Comparison of ENCODE assay signal across 1 mouse cellular context in the genomic region with DNA sequence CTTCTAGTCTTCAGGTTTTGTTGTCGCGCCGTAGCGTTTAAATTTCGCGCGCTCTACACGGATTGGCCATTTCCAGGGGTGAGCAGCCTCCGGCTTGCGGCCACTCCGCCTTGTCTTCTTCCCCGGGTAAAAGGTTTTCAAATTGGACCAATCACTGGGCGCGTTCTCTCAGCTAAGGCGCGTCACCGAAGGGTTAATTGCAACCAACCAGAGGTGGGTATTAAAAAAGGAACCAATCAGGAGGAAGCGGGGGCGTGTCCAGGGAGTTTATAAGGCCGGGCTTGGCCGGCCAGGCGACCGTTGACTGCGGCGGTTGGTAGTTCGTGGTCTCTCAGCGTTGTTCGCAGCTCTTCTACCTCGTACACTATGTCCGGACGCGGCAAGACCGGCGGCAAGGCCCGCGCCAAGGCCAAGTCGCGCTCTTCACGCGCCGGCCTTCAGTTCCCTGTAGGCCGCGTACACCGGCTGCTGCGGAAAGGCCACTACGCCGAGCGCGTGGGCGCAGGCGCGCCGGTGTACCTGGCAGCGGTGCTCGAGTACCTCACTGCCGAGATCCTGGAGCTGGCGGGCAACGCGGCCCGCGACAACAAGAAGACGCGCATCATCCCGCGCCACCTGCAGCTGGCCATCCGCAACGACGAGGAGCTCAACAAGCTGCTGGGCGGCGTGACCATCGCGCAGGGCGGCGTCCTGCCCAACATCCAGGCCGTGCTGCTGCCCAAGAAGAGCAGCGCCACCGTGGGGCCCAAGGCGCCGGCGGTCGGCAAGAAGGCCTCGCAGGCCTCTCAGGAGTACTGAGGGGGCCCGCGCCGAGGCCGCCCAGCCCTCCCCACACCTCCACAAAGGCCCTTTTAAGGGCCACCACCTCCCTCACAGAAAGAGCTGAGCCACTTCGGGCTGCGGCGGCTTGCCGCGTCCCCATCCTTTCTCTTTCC.
TF ChIP-seq lines count a peak whose summit lies in the region.

A gene (plus strand): TSS at position 299 of the 935 bp plus-strand sequence.

TF ChIP-seq in CH12.LX, 34 proteins besides CTCF, POLR2A, EP300 and RAD21 (continued from another document):
- TF ChIP-seq MAX (IDR thresholded peaks at IDR 0.05; ENCODE audit: low read length) (no peak; the same call in 1 of the 2 replicates), MEF2A (IDR thresholded peaks at IDR 0.05; ENCODE audit: borderline replicate concordance, low read depth, low read length) (peak; percentile 50; the same call in 1 of the 2 replicates), USF2 (conservative IDR thresholded peaks at IDR 0.05; ENCODE audit: low read depth, low read length) (no peak), TCF12 (IDR thresholded peaks at IDR 0.05; ENCODE audit: low read depth, low read length) (peak; percentile 98), ZMIZ1 (IDR thresholded peaks at IDR 0.05; ENCODE audit: low read depth, low read length) (peak; percentile 100), RCOR1 (conservative IDR thresholded peaks at IDR 0.05; ENCODE audit: low read depth, low read length) (peak; percentile 89), GABPA (IDR thresholded peaks at IDR 0.05; ENCODE audit: insufficient replicate concordance, low read depth, low read length) (no peak), ZNF384 (IDR thresholded peaks at IDR 0.05; ENCODE audit: low read depth, low read length) (no peak), NELFE (IDR thresholded peaks at IDR 0.05; ENCODE audit: low read depth, low read length) (peak; percentile 100), UBTF (IDR thresholded peaks at IDR 0.05; ENCODE audit: low read depth, low read length) (peak; percentile 98), E2F4 (IDR thresholded peaks at IDR 0.05; ENCODE audit: insufficient replicate concordance, low read depth, low read length) (peak; percentile 100), MYC (IDR thresholded peaks at IDR 0.05; ENCODE audit: low read depth, low read length) (peak; percentile 75), CHD2 (IDR thresholded peaks at IDR 0.05; ENCODE audit: low read length) (peak; percentile 90), ZKSCAN1 (IDR thresholded peaks at IDR 0.05; ENCODE audit: borderline replicate concordance, low read depth, low read length) (no peak), PAX5 (IDR thresholded peaks at IDR 0.05; ENCODE audit: low read length) (no peak), NRF1 (IDR thresholded peaks at IDR 0.05; ENCODE audit: low read depth, low read length) (peak; percentile 68), SMC3 (IDR thresholded peaks at IDR 0.05; ENCODE audit: low read depth, low read length) (no peak; the same call in 1 of the 2 replicates), HCFC1 (IDR thresholded peaks at IDR 0.05; ENCODE audit: low read depth, low read length) (peak; percentile 69), POLR2AphosphoS2 (IDR thresholded peaks at IDR 0.05; ENCODE audit: low read depth, low read length) (peak; percentile 99), ELF1 (IDR thresholded peaks at IDR 0.05; ENCODE audit: low read depth, low read length) (peak; percentile 58; the same call in 1 of the 2 replicates), IRF4 (IDR thresholded peaks at IDR 0.05; ENCODE audit: low read depth, low read length) (peak; percentile 11; the same call in 1 of the 2 replicates), MXI1 (IDR thresholded peaks at IDR 0.05; ENCODE audit: low read depth, low read length) (peak; percentile 63), JUN (IDR thresholded peaks at IDR 0.05; ENCODE audit: insufficient read depth, low read depth, low read length) (no peak)
